Mouse (Mus musculus) hindbrain, embryonic 13.5 days (tissue): ENCODE results near the gene Ssmem1. TPM values are rescaled to one million over a fixed set of nuclear protein-coding genes. Genes with fewer than 3 reads are reported as not detected.

Experiments
- ATAC-seq: fragments of 200-750 bp; cut with Nextera tagmentation; 2 replicates; pipeline ENCODE4 v1.8.0; 2017; ENCODE audit warnings: moderate TSS enrichment; ENCODE audit not compliant: low FRiP score
- H3K27ac ChIP-seq: fragments of 300-500 bp; sonication (generic); 2 replicates; pipeline ENCODE4 v1.5.1; 2015; ENCODE audit warnings: inconsistent platforms, mild to moderate bottlenecking, moderate library complexity
- H3K27me3 ChIP-seq: fragments of 300-500 bp; sonication (generic); 2 replicates; pipeline ENCODE4 v1.6.1; 2015; ENCODE audit warnings: mild to moderate bottlenecking, inconsistent platforms
- H3K36me3 ChIP-seq: fragments of 300-500 bp; sonication (generic); 2 replicates; pipeline ENCODE4 v1.6.1; 2015; ENCODE audit warnings: mild to moderate bottlenecking, inconsistent platforms
- H3K4me1 ChIP-seq: fragments of 300-500 bp; sonication (generic); replicated peaks from 2 replicates; pipeline ENCODE4 v1.6.1; 2015; ENCODE audit warnings: inconsistent platforms
- H3K4me2 ChIP-seq: fragments of 300-500 bp; sonication (generic); 2 replicates; pipeline ENCODE4 v1.6.1; 2015; ENCODE audit warnings: inconsistent platforms, mild to moderate bottlenecking, moderate library complexity
- H3K4me3 ChIP-seq: fragments of 300-500 bp; sonication (generic); 2 replicates; pipeline ENCODE4 v1.5.1; 2015; ENCODE audit warnings: mild to moderate bottlenecking, inconsistent platforms
- H3K9ac ChIP-seq: fragments of 300-500 bp; sonication (generic); 2 replicates; pipeline ENCODE4 v1.6.1; 2015; ENCODE audit warnings: mild to moderate bottlenecking, inconsistent platforms
- H3K9me3 ChIP-seq: fragments of 300-500 bp; sonication (generic); 2 replicates; pipeline ENCODE4 v1.6.1; 2016; ENCODE audit warnings: inconsistent platforms
- WGBS: fragments of 180-500 bp; shearing (Covaris S2); methylation state at CpG from one replicate; pipeline ENCODE4 v1.1.7; 2015; 5-methylcytosine and 5-hydroxymethylcytosine counted together
- polyA plus RNA-seq: library from polyadenylated mRNA; unstranded; fragments of >200 nt; fragmentation: Nextera tagmentation; extraction: Ambion mirVana; gene quantifications from 2 replicates; pipeline ENCODE4 v1.2.1, GENCODE M21; 2015

The Ssmem1 gene
- polyA plus RNA-seq, 1 experiment from 2014 or later: 0.12 TPM

GRCm38 (mm10) chr6:30550496-30551192 is 41.0 kb downstream of the Ssmem1 start:
- H3K4me2 ChIP-seq: no peak overlapping the region
- WGBS: 37% methylated on average over 7 of the region's 7 CpGs
- no peaks in the 10 kb centered on the region for H3K27me3 ChIP-seq
- peak overlapping the region; percentile 87 for H3K27ac ChIP-seq
- no peak for ATAC-seq
- H3K9ac ChIP-seq: no peak overlapping the region
- H3K4me1 ChIP-seq: peaks cover 57% of the 10 kb centered on the region
- H3K9me3 ChIP-seq: no peaks in the 10 kb centered on the region
- H3K4me3 ChIP-seq: no peak overlapping the region
- H3K36me3 ChIP-seq: no peaks in the 10 kb centered on the region

GRCm38 (mm10) chr6:30551193-30551515 is 41.5 kb downstream of the Ssmem1 start:
- Histone ChIP-seq H3K9me3 (no peaks in the 10 kb centered on the region), H3K27ac (peak overlapping the region; percentile 87), H3K4me1 (peaks cover 52% of the 10 kb centered on the region), H3K4me2 (no peak overlapping the region), H3K9ac (no peak overlapping the region), H3K27me3 (no peaks in the 10 kb centered on the region), H3K36me3 (no peaks in the 10 kb centered on the region), H3K4me3 (no peak overlapping the region)
- no peak for ATAC-seq

- Histone ChIP-seq H3K27ac (peak overlapping the region; percentile 87), H3K4me3 (peak overlapping the region; percentile 20), H3K4me2 (peak overlapping the region; percentile 49), H3K9me3 (no peaks in the 10 kb centered on the region), H3K36me3 (no peaks in the 10 kb centered on the region), H3K27me3 (no peaks in the 10 kb centered on the region), H3K9ac (peak overlapping the region; percentile 59), H3K4me1 (peaks cover 44% of the 10 kb centered on the region)
- peak; percentile 61 for ATAC-seq
- 13% methylated on average over 23 of the region's 23 CpGs for WGBS
Observed at GRCm38 (mm10) chr6:30551644-30552580, 42.3 kb downstream of the Ssmem1 start.

GRCm38 (mm10) chr6:30552628-30553027 is 43.0 kb downstream of the Ssmem1 start:
- Histone ChIP-seq H3K4me3 (no peak overlapping the region), H3K4me2 (0 out of 2 replicates have a peak overlapping the region, but pooled peaks have one; percentile 49), H3K27ac (peak overlapping the region; percentile 49; the same call in 1 of the 2 replicates), H3K27me3 (no peaks in the 10 kb centered on the region), H3K4me1 (peaks cover 39% of the 10 kb centered on the region), H3K36me3 (no peaks in the 10 kb centered on the region), H3K9me3 (no peaks in the 10 kb centered on the region), H3K9ac (no peak overlapping the region)
- ATAC-seq: no peak
- WGBS: 55% methylated on average over 6 of the region's 6 CpGs

- Histone ChIP-seq H3K27me3 (no peaks in the 10 kb centered on the region), H3K36me3 (no peaks in the 10 kb centered on the region), H3K9me3 (no peaks in the 10 kb centered on the region), H3K4me1 (peaks cover 32% of the 10 kb centered on the region), H3K27ac (no peak overlapping the region), H3K9ac (no peak overlapping the region), H3K4me2 (no peak overlapping the region), H3K4me3 (no peak overlapping the region)
- WGBS: 72% methylated on average over 7 of the region's 7 CpGs
- ATAC-seq: no peak
Observed at GRCm38 (mm10) chr6:30553381-30554010, 43.8 kb downstream of the Ssmem1 start.

GRCm38 (mm10) chr6:30554092-30554491 is 44.4 kb downstream of the Ssmem1 start:
- Histone ChIP-seq H3K4me3 (no peak overlapping the region), H3K9me3 (no peaks in the 10 kb centered on the region), H3K4me1 (peaks cover 28% of the 10 kb centered on the region), H3K27me3 (no peaks in the 10 kb centered on the region), H3K9ac (no peak overlapping the region), H3K36me3 (no peaks in the 10 kb centered on the region), H3K27ac (no peak overlapping the region), H3K4me2 (no peak overlapping the region)
- no peak for ATAC-seq
- 87% methylated on average over 5 of the region's 5 CpGs for whole genome bisulfite sequencing

GRCm38 (mm10) chr6:30554621-30555170 is 45.0 kb downstream of the Ssmem1 start:
- no peak for ATAC-seq

GRCm38 (mm10) chr6:30556080-30556479 is 46.4 kb downstream of the Ssmem1 start:
- Histone ChIP-seq H3K4me1 (peaks cover 18% of the 10 kb centered on the region; the same call in 1 of the 2 replicates), H3K27ac (no peak overlapping the region), H3K27me3 (no peaks in the 10 kb centered on the region), H3K36me3 (no peaks in the 10 kb centered on the region), H3K9ac (no peak overlapping the region), H3K4me2 (no peak overlapping the region), H3K9me3 (no peaks in the 10 kb centered on the region), H3K4me3 (no peak overlapping the region)
- WGBS: 16% methylated on average over 4 of the region's 9 CpGs
- ATAC-seq: no peak

More at GRCm38 (mm10) chr6:30554621-30555170, 45.0 kb downstream of the Ssmem1 start:
- Histone ChIP-seq H3K9me3 (no peaks in the 10 kb centered on the region), H3K4me3 (no peak overlapping the region), H3K36me3 (no peaks in the 10 kb centered on the region), H3K9ac (no peak overlapping the region), H3K4me2 (no peak overlapping the region), H3K27ac (no peak overlapping the region), H3K27me3 (no peaks in the 10 kb centered on the region), H3K4me1 (peaks cover 22% of the 10 kb centered on the region; the same call in 1 of the 2 replicates)
- WGBS: 94% methylated on average over 5 of the region's 5 CpGs

GRCm38 (mm10) chr6:30559726-30560125 is 50.1 kb downstream of the Ssmem1 start:
- Histone ChIP-seq H3K9me3 (no peaks in the 10 kb centered on the region), H3K27ac (no peak overlapping the region), H3K27me3 (no peaks in the 10 kb centered on the region), H3K9ac (no peak overlapping the region), H3K36me3 (no peaks in the 10 kb centered on the region), H3K4me1 (no peaks in the 10 kb centered on the region), H3K4me3 (no peak overlapping the region), H3K4me2 (no peak overlapping the region)
- no peak for ATAC-seq
- WGBS: 65% methylated on average over 1 of the region's 1 CpGs

GRCm38 (mm10) chr6:30562132-30562531 is 52.5 kb downstream of the Ssmem1 start:
- H3K9ac ChIP-seq: no peak overlapping the region
- H3K27me3 ChIP-seq: no peaks in the 10 kb centered on the region
- ATAC-seq: no peak
- H3K4me1 ChIP-seq: no peaks in the 10 kb centered on the region
- no peaks in the 10 kb centered on the region for H3K9me3 ChIP-seq
- H3K36me3 ChIP-seq: no peaks in the 10 kb centered on the region
- H3K4me2 ChIP-seq: no peak overlapping the region
- no peak overlapping the region for H3K27ac ChIP-seq
- H3K4me3 ChIP-seq: no peak overlapping the region
- 86% methylated on average over 4 of the region's 4 CpGs for WGBS

GRCm38 (mm10) chr6:30563575-30563974 is 53.9 kb downstream of the Ssmem1 start:
- Histone ChIP-seq H3K4me2 (no peak overlapping the region), H3K9me3 (no peaks in the 10 kb centered on the region), H3K4me1 (no peaks in the 10 kb centered on the region), H3K36me3 (no peaks in the 10 kb centered on the region), H3K4me3 (no peak overlapping the region), H3K9ac (no peak overlapping the region), H3K27ac (no peak overlapping the region), H3K27me3 (no peaks in the 10 kb centered on the region)
- ATAC-seq: no peak
- 88% methylated on average over 6 of the region's 6 CpGs for WGBS

GRCm38 (mm10) chr6:30564051-30564450 is 54.4 kb downstream of the Ssmem1 start:
- no peak for ATAC-seq
- 97% methylated on average over 6 of the region's 6 CpGs for whole genome bisulfite sequencing
- H3K36me3 ChIP-seq: no peaks in the 10 kb centered on the region

More at GRCm38 (mm10) chr6:30564051-30564450, 54.4 kb downstream of the Ssmem1 start:
- Histone ChIP-seq H3K9me3 (no peaks in the 10 kb centered on the region), H3K27ac (no peak overlapping the region), H3K4me2 (no peak overlapping the region), H3K4me1 (no peaks in the 10 kb centered on the region), H3K4me3 (no peak overlapping the region), H3K9ac (no peak overlapping the region), H3K27me3 (no peaks in the 10 kb centered on the region)
